Mouse (Mus musculus) limb, embryonic 10.5 days (tissue): ENCODE results near the gene Dyx1c1. TPM values are rescaled to one million over a fixed set of nuclear protein-coding genes. Genes with fewer than 3 reads are reported as not detected.
A peak's percentile ranks its signal among the peaks of the same experiment; 100 is the strongest.

Source experiments
- DNase-seq: peaks from one replicate; pipeline ENCODE4 v3.0.0-alpha.2; 2017; ENCODE audit warnings: low spot score
- H3K27ac ChIP-seq: fragments of 300-500 bp; sonication (generic); 2 replicates; pipeline ENCODE4 v1.5.1; 2016; ENCODE audit warnings: mild to moderate bottlenecking
- H3K27me3 ChIP-seq: fragments of 300-500 bp; sonication (generic); 2 replicates; pipeline ENCODE4 v1.6.1; 2016; ENCODE audit warnings: low read depth, mild to moderate bottlenecking; ENCODE audit not compliant: poor library complexity, severe bottlenecking
- H3K36me3 ChIP-seq: fragments of 300-500 bp; sonication (generic); 2 replicates; pipeline ENCODE4 v1.6.1; 2016; ENCODE audit warnings: mild to moderate bottlenecking, moderate library complexity
- H3K4me1 ChIP-seq: fragments of 300-500 bp; sonication (generic); 2 replicates; pipeline ENCODE4 v1.6.1; 2016
- H3K4me3 ChIP-seq: fragments of 300-500 bp; sonication (generic); 2 replicates; pipeline ENCODE4 v1.5.1; 2016; ENCODE audit warnings: mild to moderate bottlenecking, moderate library complexity
- H3K9me3 ChIP-seq: fragments of 300-500 bp; sonication (generic); replicated peaks from 2 replicates; pipeline ENCODE4 v1.6.1; 2016; ENCODE audit warnings: mild to moderate bottlenecking
- WGBS: fragments of 180-500 bp; shearing (Covaris S2); methylation state at CpG from one replicate; pipeline ENCODE4 v1.1.7; 2016; 5-methylcytosine and 5-hydroxymethylcytosine counted together
- polyA plus RNA-seq: library from polyadenylated mRNA; unstranded; fragments of >200 nt; fragmentation: Nextera tagmentation; extraction: Ambion mirVana; gene quantifications from 2 replicates; pipeline ENCODE4 v1.2.1, GENCODE M21; 2016

Gene Dyx1c1
- polyA plus RNA-seq, 1 experiment from 2014 or later, result 1.5 TPM

- H3K4me1 ChIP-seq, result peaks cover 15% of the 10 kb centered on the region
- H3K4me3 ChIP-seq, result peak within 1 kb of the TSS; percentile 67
- H3K36me3 ChIP-seq, result no peaks in the 10 kb centered on the region
- no peaks in the 10 kb centered on the region for H3K9me3 ChIP-seq
- H3K27me3 ChIP-seq, result peaks cover 6% of the 10 kb centered on the region; the same call in 1 of the 2 replicates
- WGBS, result under 1% methylated on average over 88 of the region's 88 CpGs
- H3K27ac ChIP-seq, result peak within 1 kb of the TSS; percentile 74
- peak; percentile 98 for DNase-seq
These were observed 26.9 kb downstream of the Dyx1c1 start, which contains the start of the genes Ccpg1os and Ccpg1 for GRCm38 (mm10) chr9:72985250-72986220. Ccpg1os (minus strand) TSS chr9:72985382. Ccpg1 (plus strand) TSS chr9:72985429.

- peaks cover 6% of the 10 kb centered on the region; the same call in 1 of the 2 replicates for H3K27me3 ChIP-seq
- H3K9me3 ChIP-seq, result no peaks in the 10 kb centered on the region
- DNase-seq, result no peak
- H3K4me1 ChIP-seq, result peaks cover 15% of the 10 kb centered on the region
- no peaks in the 10 kb centered on the region for H3K36me3 ChIP-seq
- H3K27ac ChIP-seq, result no peak overlapping the region
- 80% methylated on average over 3 of the region's 3 CpGs for WGBS
- H3K4me3 ChIP-seq, result no peak overlapping the region
These were observed 29.1 kb downstream of the Dyx1c1 start for GRCm38 (mm10) chr9:72987703-72988102.

GRCm38 (mm10) chr9:72988706-72989105 lies 30.1 kb downstream of the Dyx1c1 start:
- Histone ChIP-seq H3K9me3 (no peaks in the 10 kb centered on the region), H3K27ac (no peak overlapping the region), H3K4me3 (no peak overlapping the region), H3K27me3 (peaks cover 6% of the 10 kb centered on the region; the same call in 1 of the 2 replicates), H3K36me3 (no peaks in the 10 kb centered on the region), H3K4me1 (peaks cover 15% of the 10 kb centered on the region)
- 90% methylated on average over 5 of the region's 5 CpGs for WGBS
- no peak for DNase-seq

GRCm38 (mm10) chr9:72991420-72991819 lies 32.8 kb downstream of the Dyx1c1 start:
- no peaks in the 10 kb centered on the region for H3K4me1 ChIP-seq
- H3K27me3 ChIP-seq, result peaks cover 5% of the 10 kb centered on the region; the same call in 1 of the 2 replicates
- DNase-seq, result no peak
- WGBS, result 96% methylated on average over 2 of the region's 2 CpGs
- no peak overlapping the region for H3K27ac ChIP-seq
- H3K4me3 ChIP-seq, result no peak overlapping the region
- H3K9me3 ChIP-seq, result no peaks in the 10 kb centered on the region
- H3K36me3 ChIP-seq, result no peaks in the 10 kb centered on the region

GRCm38 (mm10) chr9:72992576-72992975 lies 34.0 kb downstream of the Dyx1c1 start:
- H3K36me3 ChIP-seq, result no peaks in the 10 kb centered on the region
- H3K27ac ChIP-seq, result no peak overlapping the region
- 92% methylated on average over 5 of the region's 5 CpGs for WGBS
- DNase-seq, result no peak
- H3K27me3 ChIP-seq, result no peaks in the 10 kb centered on the region
- H3K4me3 ChIP-seq, result no peak overlapping the region
- H3K4me1 ChIP-seq, result no peaks in the 10 kb centered on the region; the same call in 1 of the 2 replicates
- no peaks in the 10 kb centered on the region for H3K9me3 ChIP-seq

GRCm38 (mm10) chr9:72996167-72996566 lies 37.6 kb downstream of the Dyx1c1 start:
- Histone ChIP-seq H3K4me3 (no peak overlapping the region), H3K27ac (no peak overlapping the region), H3K9me3 (no peaks in the 10 kb centered on the region), H3K4me1 (no peaks in the 10 kb centered on the region; the same call in 1 of the 2 replicates), H3K36me3 (no peaks in the 10 kb centered on the region), H3K27me3 (no peaks in the 10 kb centered on the region)
- no peak for DNase-seq

GRCm38 (mm10) chr9:72996806-72997205 lies 38.2 kb downstream of the Dyx1c1 start:
- Histone ChIP-seq H3K27ac (no peak overlapping the region), H3K27me3 (no peaks in the 10 kb centered on the region), H3K9me3 (no peaks in the 10 kb centered on the region), H3K36me3 (no peaks in the 10 kb centered on the region), H3K4me3 (no peak overlapping the region), H3K4me1 (no peaks in the 10 kb centered on the region; the same call in 1 of the 2 replicates)
- 64% methylated on average over 7 of the region's 7 CpGs for WGBS
- no peak for DNase-seq

- Histone ChIP-seq H3K27ac (no peak overlapping the region), H3K9me3 (no peaks in the 10 kb centered on the region), H3K27me3 (no peaks in the 10 kb centered on the region), H3K4me1 (no peaks in the 10 kb centered on the region; the same call in 1 of the 2 replicates), H3K4me3 (no peak overlapping the region), H3K36me3 (no peaks in the 10 kb centered on the region)
- 81% methylated on average over 2 of the region's 2 CpGs for WGBS
- no peak for DNase-seq
These were observed 41.9 kb downstream of the Dyx1c1 start for GRCm38 (mm10) chr9:73000487-73000886.

- no peak for DNase-seq
- Histone ChIP-seq H3K9me3 (no peaks in the 10 kb centered on the region), H3K27me3 (no peaks in the 10 kb centered on the region), H3K4me1 (no peaks in the 10 kb centered on the region; the same call in 1 of the 2 replicates), H3K36me3 (0 out of 2 replicates have a peak, but pooled peaks cover 2% of the 10 kb centered on the region), H3K27ac (no peak overlapping the region), H3K4me3 (no peak overlapping the region)
- WGBS, result 88% methylated on average over 13 of the region's 13 CpGs
These were observed 42.9 kb downstream of the Dyx1c1 start for GRCm38 (mm10) chr9:73001314-73002011.

- Histone ChIP-seq H3K27ac (no peak overlapping the region), H3K9me3 (no peaks in the 10 kb centered on the region), H3K36me3 (0 out of 2 replicates have a peak, but pooled peaks cover 2% of the 10 kb centered on the region), H3K4me3 (no peak overlapping the region), H3K4me1 (no peaks in the 10 kb centered on the region), H3K27me3 (no peaks in the 10 kb centered on the region)
- DNase-seq, result no peak
- WGBS, result 74% methylated on average over 3 of the region's 3 CpGs
These were observed 43.6 kb downstream of the Dyx1c1 start for GRCm38 (mm10) chr9:73002177-73002576.

GRCm38 (mm10) chr9:73004076-73004475 lies 45.5 kb downstream of the Dyx1c1 start:
- Histone ChIP-seq H3K4me1 (no peaks in the 10 kb centered on the region), H3K4me3 (no peak overlapping the region), H3K27me3 (no peaks in the 10 kb centered on the region), H3K27ac (no peak overlapping the region), H3K36me3 (0 out of 2 replicates have a peak, but pooled peaks cover 2% of the 10 kb centered on the region), H3K9me3 (no peaks in the 10 kb centered on the region)
- 90% methylated on average over 8 of the region's 8 CpGs for WGBS
- no peak for DNase-seq

- Histone ChIP-seq H3K36me3 (0 out of 2 replicates have a peak, but pooled peaks cover 2% of the 10 kb centered on the region), H3K4me1 (no peaks in the 10 kb centered on the region), H3K27me3 (no peaks in the 10 kb centered on the region), H3K4me3 (no peak overlapping the region), H3K27ac (no peak overlapping the region), H3K9me3 (no peaks in the 10 kb centered on the region)
- DNase-seq, result no peak
- WGBS, result 90% methylated on average over 6 of the region's 6 CpGs
These were observed 46.5 kb downstream of the Dyx1c1 start for GRCm38 (mm10) chr9:73005106-73005505.
